Mouse (Mus musculus) olfactory bulb, adult 2 months (tissue): Measurements from ENCODE around the gene 4930451I11Rik.

Experiments used
- CTCF ChIP-seq: fragments of 200-500 bp; IDR thresholded peaks from 2 replicates; pipeline ENCODE4 v1.5.1; 2012; ENCODE audit warnings: low read depth, mild to moderate bottlenecking, low read length, moderate library complexity; ENCODE audit not compliant: insufficient read depth
- POLR2A ChIP-seq: fragments of 200-500 bp; IDR thresholded peaks from 2 replicates; pipeline ENCODE4 v1.6.1; 2012; ENCODE audit warnings: mild to moderate bottlenecking, low read depth, low read length, moderate library complexity; ENCODE audit not compliant: insufficient read depth

DNA sequence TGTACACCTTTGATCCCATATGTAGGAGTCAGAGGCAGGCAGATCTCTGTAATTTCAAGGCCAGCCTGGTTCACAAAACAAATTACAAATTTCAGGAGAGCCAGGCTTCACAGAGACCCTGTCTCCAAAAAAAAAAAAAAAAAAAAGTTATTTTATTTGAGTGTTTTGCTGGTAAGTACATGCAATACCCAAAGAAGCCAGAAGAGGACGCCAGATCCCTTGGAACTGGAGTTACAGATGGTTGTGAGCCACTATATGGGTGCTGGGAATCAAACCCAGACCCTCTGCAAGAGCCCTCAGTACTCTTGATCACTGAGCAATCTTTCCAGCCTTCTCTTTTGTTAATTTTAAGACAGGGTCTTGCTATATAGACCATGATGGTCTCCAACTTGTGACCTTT, 12.6 kb downstream of the 4930451I11Rik start:
- no peak for TF ChIP-seq CTCF
- no peak for TF ChIP-seq POLR2A
